Mouse (Mus musculus) heart, adult 2 months (tissue): Measurements from ENCODE around the gene Cad. TPM values are rescaled to one million over a fixed set of nuclear protein-coding genes. Genes with fewer than 3 reads are reported as not detected.
A peak's percentile ranks its signal among the peaks of the same experiment; 100 is the strongest.

Experiments used
- DNase-seq, 2 experiments: peaks; one replicate each; pipeline ENCODE4 v3.0.0; 2021
- H3K27ac ChIP-seq: fragments of 200-600 bp; 2 replicates; pipeline ENCODE4 v1.8.1; 2022
- H3K27me3 ChIP-seq: fragments of 200-500 bp; 2 replicates; pipeline ENCODE4 v1.6.1; 2012; ENCODE audit warnings: mild to moderate bottlenecking, low read length, inconsistent platforms, mixed read lengths; ENCODE audit not compliant: control insufficient read depth, insufficient read depth
- H3K36me3 ChIP-seq: fragments of 200-500 bp; 2 replicates; pipeline ENCODE4 v1.6.1; 2012; ENCODE audit warnings: low read length, inconsistent platforms; ENCODE audit not compliant: control insufficient read depth, insufficient read depth
- H3K4me1 ChIP-seq: fragments of 200-500 bp; 2 replicates; pipeline ENCODE4 v1.6.1; 2011; ENCODE audit warnings: low read length; ENCODE audit not compliant: control insufficient read depth, insufficient read depth
- H3K4me3 ChIP-seq: fragments of 200-600 bp; 2 replicates; pipeline ENCODE4 v1.8.1; 2022
- H3K79me2 ChIP-seq: fragments of 200-500 bp; replicated peaks from 2 replicates; pipeline ENCODE4 v1.6.1; 2012; ENCODE audit warnings: mild to moderate bottlenecking, inconsistent platforms, low read length, moderate library complexity, mixed read lengths; ENCODE audit not compliant: control insufficient read depth, insufficient read depth
- H3K9ac ChIP-seq: fragments of 200-500 bp; 2 replicates; pipeline ENCODE4 v1.6.1; 2012; ENCODE audit warnings: low read depth, mild to moderate bottlenecking, control low read depth, inconsistent platforms, low read length, mixed read lengths
- CTCF ChIP-seq: fragments of 200-600 bp; IDR thresholded peaks from 2 replicates; pipeline ENCODE4 v1.8.1; 2022; ENCODE audit warnings: antibody characterized with exemption, mild to moderate bottlenecking, moderate library complexity
- EP300 ChIP-seq: fragments of 200-500 bp; IDR thresholded peaks from 2 replicates; pipeline ENCODE4 v1.6.1; 2011; ENCODE audit warnings: low read depth, low read length, control low read depth; ENCODE audit not compliant: insufficient read depth
- POLR2A ChIP-seq: fragments of 200-500 bp; IDR thresholded peaks from 2 replicates; pipeline ENCODE4 v1.6.1; 2011; ENCODE audit warnings: mild to moderate bottlenecking, low read depth, low read length, control low read depth; ENCODE audit not compliant: insufficient read depth
- WGBS: fragments of 180-500 bp; shearing (Covaris S2); methylation state at CpG from one replicate; pipeline ENCODE4 v1.1.7; 2018; 5-methylcytosine and 5-hydroxymethylcytosine counted together
- intact Hi-C: fragments of 180-260 bp; cut with DNase I; formaldehyde crosslinking; loops from one replicate; pipeline ENCODE4 v1.15.1; 2025
- polyA plus RNA-seq: library from polyadenylated mRNA; depleted of rRNA; stranded (reverse); fragments of >200 nt; gene quantifications from 2 replicates; pipeline ENCODE4 v1.2.3, GENCODE M21; 2012; rRNA removed
- total RNA-seq, 2 experiments: library from RNA; stranded (reverse); gene quantifications; 2 replicates each; pipeline ENCODE4 v1.2.3; 2021

Gene Cad
- total and polyA plus RNA-seq, 3 experiments = 11.0 to 18.5 (median 14.0) TPM

DNA sequence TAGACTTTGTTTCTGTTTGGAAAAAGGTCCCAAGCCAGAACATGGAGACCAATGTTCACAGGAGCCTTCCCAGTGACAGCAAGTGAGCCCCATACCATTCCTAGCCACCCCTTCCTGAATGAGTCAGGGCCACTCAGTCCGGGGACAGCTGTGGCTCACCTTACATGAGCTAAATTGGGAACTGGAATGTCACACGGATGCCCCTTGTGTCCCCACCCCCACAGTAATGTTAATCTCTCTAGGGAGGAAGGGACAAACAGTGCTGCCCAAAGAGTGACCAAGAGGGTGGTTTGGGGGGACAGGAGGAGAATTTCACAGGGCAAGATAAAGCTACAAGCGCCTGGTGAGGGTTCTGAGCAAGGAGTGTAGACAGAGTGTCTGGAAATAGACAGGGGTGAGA lies 61.8 kb downstream of the Cad start, which contains the start of gene Trim54:
TSS of gene Trim54 (plus strand) at position 359 of the 400 bp plus-strand sequence.
- Histone ChIP-seq H3K4me1 (no peaks in the 10 kb centered on the region), H3K27ac (peak within 1 kb of the TSS; percentile 95), H3K9ac (peak within 1 kb of the TSS; percentile 83), H3K79me2 (no peaks in the 10 kb centered on the region), H3K27me3 (no peaks in the 10 kb centered on the region), H3K36me3 (no peaks in the 10 kb centered on the region; the same call in 1 of the 2 replicates), H3K4me3 (peak within 1 kb of the TSS; percentile 51)
- TF ChIP-seq POLR2A (peak; percentile 51), EP300 (peak; percentile 88), CTCF (no peak)
- intact Hi-C loops = no loop called here
- peak; percentile 38 to 59 for DNase-seq
- WGBS = 13% methylated on average over 3 of the region's 3 CpGs

- intact Hi-C loops = no loop called here
- Histone ChIP-seq H3K27me3 (no peaks in the 10 kb centered on the region), H3K27ac (peak overlapping the region; percentile 95), H3K4me3 (peak overlapping the region; percentile 51), H3K79me2 (no peaks in the 10 kb centered on the region), H3K4me1 (no peaks in the 10 kb centered on the region), H3K9ac (peak overlapping the region; percentile 83), H3K36me3 (no peaks in the 10 kb centered on the region; the same call in 1 of the 2 replicates)
- WGBS = 14% methylated on average over 10 of the region's 10 CpGs
- DNase-seq = peak in 1 of 2 experiments; percentile 37
- TF ChIP-seq EP300 = no peak
- TF ChIP-seq CTCF = no peak
- no peak for TF ChIP-seq POLR2A
These were observed 62.3 kb downstream of the Cad start for GRCm38 (mm10) chr5:31116912-31117311.

GRCm38 (mm10) chr5:31121111-31121510 lies 66.5 kb downstream of the Cad start:
- Histone ChIP-seq H3K4me1 (no peaks in the 10 kb centered on the region), H3K27ac (no peak overlapping the region)
- 63% methylated on average over 8 of the region's 8 CpGs for WGBS

DNA sequence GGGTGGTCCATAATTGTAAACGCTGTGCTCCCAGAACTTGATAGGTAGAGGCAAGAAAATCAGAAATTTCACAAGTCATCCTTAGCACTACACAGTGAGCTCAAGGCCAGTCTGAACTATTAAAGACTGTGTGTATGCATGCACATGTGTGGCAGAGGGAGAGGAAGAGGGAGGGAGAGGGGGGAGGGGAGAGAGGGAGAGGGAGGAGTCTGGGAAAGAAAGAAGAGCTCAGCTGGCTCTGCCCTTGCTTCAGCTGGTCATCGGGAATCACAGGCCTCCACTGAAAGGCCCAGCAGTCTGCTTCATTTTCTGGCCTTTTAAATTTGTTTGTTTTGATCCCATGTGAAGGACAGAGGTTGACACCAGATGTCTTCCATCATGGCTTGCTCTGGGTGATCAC lies 68.9 kb downstream of the Cad start:
- intact Hi-C loops = no loop called here
- 0 out of 2 replicates have a peak, but pooled peaks cover 2% of the 10 kb centered on the region for H3K79me2 ChIP-seq
- H3K27ac ChIP-seq = no peak overlapping the region
- no peak overlapping the region for H3K9ac ChIP-seq
- H3K4me1 ChIP-seq = no peaks in the 10 kb centered on the region
- TF ChIP-seq EP300 = no peak
- TF ChIP-seq CTCF = no peak
- no peaks in the 10 kb centered on the region; the same call in 1 of the 2 replicates for H3K36me3 ChIP-seq
- H3K27me3 ChIP-seq = no peaks in the 10 kb centered on the region
- WGBS = 41% methylated on average over 2 of the region's 2 CpGs
- no peak for DNase-seq
- H3K4me3 ChIP-seq = no peak overlapping the region

More at GRCm38 (mm10) chr5:31121111-31121510, 66.5 kb downstream of the Cad start:
- Histone ChIP-seq H3K27me3 (no peaks in the 10 kb centered on the region), H3K4me3 (no peak overlapping the region), H3K79me2 (0 out of 2 replicates have a peak, but pooled peaks cover 2% of the 10 kb centered on the region), H3K9ac (no peak overlapping the region), H3K36me3 (no peaks in the 10 kb centered on the region; the same call in 1 of the 2 replicates)
- DNase-seq = no peak
- intact Hi-C loops = no loop called here
- TF ChIP-seq CTCF = no peak
- TF ChIP-seq POLR2A = no peak
- TF ChIP-seq EP300 = no peak

- Histone ChIP-seq H3K27ac (no peak overlapping the region), H3K79me2 (0 out of 2 replicates have a peak, but pooled peaks cover 2% of the 10 kb centered on the region), H3K27me3 (no peaks in the 10 kb centered on the region), H3K4me3 (no peak overlapping the region), H3K36me3 (no peaks in the 10 kb centered on the region; the same call in 1 of the 2 replicates), H3K9ac (no peak overlapping the region), H3K4me1 (no peaks in the 10 kb centered on the region)
- TF ChIP-seq CTCF (peak; percentile 25; the same call in 1 of the 2 replicates), POLR2A (no peak)
- intact Hi-C loops = no loop called here
- no peak for DNase-seq
- WGBS = 40% methylated on average over 5 of the region's 5 CpGs
These were observed 71.5 kb downstream of the Cad start for GRCm38 (mm10) chr5:31126050-31126449.

Other genes with a start within 250 kb of the Cad start
- 10 to 100 TPM; 36.5 to 38.2 TPM for gene Mapre3, start 240.1 kb upstream of the Cad start, total RNA-seq
- gene Mapre3, start 240.1 kb upstream of the Cad start, polyA plus RNA-seq = 49.1 and 52.8 TPM in 2 replicates
- gene Tmem214, start 186.8 kb upstream of the Cad start, total RNA-seq = 10 to 100 TPM; 34.7 to 37.5 TPM
- gene Tmem214, start 186.8 kb upstream of the Cad start, polyA plus RNA-seq = 55.3 and 55.7 TPM in 2 replicates
- gene Agbl5, start 166.1 kb upstream of the Cad start, total RNA-seq = 1 to 10 TPM; 4.3 to 4.8 TPM
- gene Agbl5, start 166.1 kb upstream of the Cad start, polyA plus RNA-seq = 7.8 and 8.7 TPM in 2 replicates
- 100 to 1,000 TPM; 160 to 161 TPM for gene Ost4, start 147.0 kb upstream of the Cad start, total RNA-seq
- gene Ost4, start 147.0 kb upstream of the Cad start, polyA plus RNA-seq = 191 and 208 TPM in 2 replicates
- 10 to 100 TPM; 21.2 to 21.3 TPM for gene Emilin1, start 141.4 kb upstream of the Cad start, total RNA-seq
- gene Emilin1, start 141.4 kb upstream of the Cad start, polyA plus RNA-seq = 30.6 and 31.3 TPM in 2 replicates
- gene Khk, start 133.3 kb upstream of the Cad start, total RNA-seq = 10 to 100 TPM; 22.6 to 29.6 TPM
- 31.8 and 40.9 TPM in 2 replicates for gene Khk, start 133.3 kb upstream of the Cad start, polyA plus RNA-seq
- gene Cgref1, start 109.2 kb upstream of the Cad start, total RNA-seq = under 1 TPM; 0.30 to 0.73 TPM
- gene Cgref1, start 109.2 kb upstream of the Cad start, polyA plus RNA-seq = 1.2 and 2.0 TPM in 2 replicates
- gene Preb, start 94.4 kb upstream of the Cad start, total RNA-seq = 10 to 100 TPM; 80.3 to 84.6 TPM
- 166 and 189 TPM in 2 replicates for gene Preb, start 94.4 kb upstream of the Cad start, polyA plus RNA-seq
- gene Tcf23, start 86.1 kb upstream of the Cad start, total RNA-seq = 1 to 10 TPM; 1.6 TPM
- gene Tcf23, start 86.1 kb upstream of the Cad start, polyA plus RNA-seq = 0.44 and 0.57 TPM in 2 replicates
- 10 to 100 TPM; 44.2 to 45.6 TPM for gene Atraid, start 6.5 kb upstream of the Cad start, total RNA-seq
- 100 and 115 TPM in 2 replicates for gene Atraid, start 6.5 kb upstream of the Cad start, polyA plus RNA-seq
- gene Slc5a6, start 5.9 kb upstream of the Cad start, total RNA-seq = 10 to 100 TPM; 11.8 to 13.2 TPM
- gene Slc5a6, start 5.9 kb upstream of the Cad start, polyA plus RNA-seq = 25.5 and 29.1 TPM in 2 replicates
- not detected for gene Dnajc5g, start 51.5 kb downstream of the Cad start, total RNA-seq
- not detected in 2 replicates for gene Dnajc5g, start 51.5 kb downstream of the Cad start, polyA plus RNA-seq
- under 1 TPM in 1 of 2 experiments, not detected in 1; 0.29 TPM for gene Slc30a3, start 53.5 kb downstream of the Cad start, total RNA-seq
- gene Slc30a3, start 53.5 kb downstream of the Cad start, polyA plus RNA-seq = 0.26 and 0.47 TPM in 2 replicates
- gene Trim54, start 61.9 kb downstream of the Cad start, total RNA-seq = 100 to 1,000 TPM; 250 to 368 TPM
- gene Trim54, start 61.9 kb downstream of the Cad start, polyA plus RNA-seq = 186 and 219 TPM in 2 replicates
- not detected for gene Ucn, start 84.0 kb downstream of the Cad start, total RNA-seq
- gene Ucn, start 84.0 kb downstream of the Cad start, polyA plus RNA-seq = not detected in 2 replicates
- gene Mpv17, start 99.5 kb downstream of the Cad start, total RNA-seq = 10 to 100 TPM; 46.8 to 50.6 TPM
- gene Mpv17, start 99.5 kb downstream of the Cad start, polyA plus RNA-seq = 183 and 278 TPM in 2 replicates
- gene Gm29609, start 125.1 kb downstream of the Cad start, total RNA-seq = under 1 TPM; 0.55 to 0.81 TPM
- 2.4 and 2.5 TPM in 2 replicates for gene Gm29609, start 125.1 kb downstream of the Cad start, polyA plus RNA-seq
- gene Gtf3c2, start 125.4 kb downstream of the Cad start, total RNA-seq = 10 to 100 TPM; 27.4 to 32.3 TPM
- 34.8 and 56.2 TPM in 2 replicates for gene Gtf3c2, start 125.4 kb downstream of the Cad start, polyA plus RNA-seq
- 10 to 100 TPM; 58.1 to 63.2 TPM for gene Snx17, start 138.4 kb downstream of the Cad start, total RNA-seq
- 66.8 and 85.1 TPM in 2 replicates for gene Snx17, start 138.4 kb downstream of the Cad start, polyA plus RNA-seq
- 10 to 100 TPM; 48.0 to 50.8 TPM for gene Eif2b4, start 138.7 kb downstream of the Cad start, total RNA-seq
- gene Eif2b4, start 138.7 kb downstream of the Cad start, polyA plus RNA-seq = 61.3 and 88.9 TPM in 2 replicates
- 1 to 10 TPM; 6.6 to 8.1 TPM for gene Zfp513, start 147.5 kb downstream of the Cad start, total RNA-seq
- gene Zfp513, start 147.5 kb downstream of the Cad start, polyA plus RNA-seq = 12.7 and 14.2 TPM in 2 replicates
- 10 to 100 TPM; 51.1 to 60.8 TPM for gene Ppm1g, start 165.9 kb downstream of the Cad start, total RNA-seq
- gene Ppm1g, start 165.9 kb downstream of the Cad start, polyA plus RNA-seq = 26.6 and 35.1 TPM in 2 replicates
- 10 to 100 TPM; 75.9 to 80.3 TPM for gene Nrbp1, start 186.1 kb downstream of the Cad start, total RNA-seq
- 151 and 165 TPM in 2 replicates for gene Nrbp1, start 186.1 kb downstream of the Cad start, polyA plus RNA-seq
- gene Gm9970, start 186.5 kb downstream of the Cad start, total RNA-seq = not detected
- gene Gm9970, start 186.5 kb downstream of the Cad start, polyA plus RNA-seq = 0.31 TPM in 1 of 2 replicates, not detected in the other
- 1 to 10 TPM; 1.2 to 1.5 TPM for gene Krtcap3, start 196.9 kb downstream of the Cad start, total RNA-seq
- 6.4 and 7.2 TPM in 2 replicates for gene Krtcap3, start 196.9 kb downstream of the Cad start, polyA plus RNA-seq
- gene Ift172, start 236.3 kb downstream of the Cad start, total RNA-seq = 10 to 100 TPM; 37.2 to 42.9 TPM
- gene Ift172, start 236.3 kb downstream of the Cad start, polyA plus RNA-seq = 28.0 and 30.2 TPM in 2 replicates
- 1 to 10 TPM; 2.7 to 3.8 TPM for gene Fndc4, start 241.3 kb downstream of the Cad start, total RNA-seq
- gene Fndc4, start 241.3 kb downstream of the Cad start, polyA plus RNA-seq = 7.3 and 9.5 TPM in 2 replicates
- gene Gckr, start 242.7 kb downstream of the Cad start, total RNA-seq = not detected
- 0.32 TPM in 1 of 2 replicates, not detected in the other for gene Gckr, start 242.7 kb downstream of the Cad start, polyA plus RNA-seq